Mouse (Mus musculus) kidney, embryonic 16.5 days (tissue): ENCODE data around the gene Tubg1. TPM values are rescaled to one million over a fixed set of nuclear protein-coding genes. Genes with fewer than 3 reads are reported as not detected.

Experiments
- ATAC-seq: fragments of 200-750 bp; cut with Nextera tagmentation; 2 replicates; pipeline ENCODE4 v1.8.0; 2017; ENCODE audit warnings: moderate TSS enrichment; ENCODE audit not compliant: low FRiP score, low TSS enrichment
- H3K27ac ChIP-seq: fragments of 300-500 bp; sonication (generic); 2 replicates; pipeline ENCODE4 v1.5.1; 2014; ENCODE audit warnings: low read length
- H3K27me3 ChIP-seq: fragments of 300-500 bp; sonication (generic); 2 replicates; pipeline ENCODE4 v1.6.1; 2014; ENCODE audit warnings: low read length, control low read depth, mixed read lengths; ENCODE audit not compliant: insufficient read depth
- H3K36me3 ChIP-seq: fragments of 300-500 bp; sonication (generic); 2 replicates; pipeline ENCODE4 v1.6.1; 2014; ENCODE audit warnings: low read length, control low read depth, mixed read lengths; ENCODE audit not compliant: insufficient read depth
- H3K4me1 ChIP-seq: fragments of 300-500 bp; sonication (generic); 2 replicates; pipeline ENCODE4 v1.6.1; 2014; ENCODE audit warnings: low read length, control low read depth, mixed read lengths; ENCODE audit not compliant: insufficient read depth
- H3K4me2 ChIP-seq: fragments of 300-500 bp; sonication (generic); replicated peaks from 2 replicates; pipeline ENCODE4 v1.6.1; 2014; ENCODE audit warnings: low read depth, low read length
- H3K4me3 ChIP-seq: fragments of 300-500 bp; sonication (generic); 2 replicates; pipeline ENCODE4 v1.5.1; 2014; ENCODE audit warnings: mild to moderate bottlenecking, low read length
- H3K9ac ChIP-seq: fragments of 300-500 bp; sonication (generic); replicated peaks from 2 replicates; pipeline ENCODE4 v1.6.1; 2014; ENCODE audit warnings: low read length
- H3K9me3 ChIP-seq: fragments of 300-500 bp; sonication (generic); 2 replicates; pipeline ENCODE4 v1.6.1; 2016; ENCODE audit warnings: low read length, control low read depth
- WGBS: fragments of 180-500 bp; shearing (Covaris S2); extraction: QIAGEN DNeasy Blood & Tissue Kit; methylation state at CpG from one replicate; pipeline ENCODE4 v1.1.7; 2014; 5-methylcytosine and 5-hydroxymethylcytosine counted together
- polyA plus RNA-seq: library from polyadenylated mRNA; unstranded; fragments of >200 nt; fragmentation: Nextera tagmentation; extraction: Ambion mirVana; gene quantifications from 2 replicates; pipeline ENCODE4 v1.2.1, GENCODE M21; 2015

Tubg1 gene
- 98.1 and 98.2 TPM in 2 replicates for polyA plus RNA-seq

DNA sequence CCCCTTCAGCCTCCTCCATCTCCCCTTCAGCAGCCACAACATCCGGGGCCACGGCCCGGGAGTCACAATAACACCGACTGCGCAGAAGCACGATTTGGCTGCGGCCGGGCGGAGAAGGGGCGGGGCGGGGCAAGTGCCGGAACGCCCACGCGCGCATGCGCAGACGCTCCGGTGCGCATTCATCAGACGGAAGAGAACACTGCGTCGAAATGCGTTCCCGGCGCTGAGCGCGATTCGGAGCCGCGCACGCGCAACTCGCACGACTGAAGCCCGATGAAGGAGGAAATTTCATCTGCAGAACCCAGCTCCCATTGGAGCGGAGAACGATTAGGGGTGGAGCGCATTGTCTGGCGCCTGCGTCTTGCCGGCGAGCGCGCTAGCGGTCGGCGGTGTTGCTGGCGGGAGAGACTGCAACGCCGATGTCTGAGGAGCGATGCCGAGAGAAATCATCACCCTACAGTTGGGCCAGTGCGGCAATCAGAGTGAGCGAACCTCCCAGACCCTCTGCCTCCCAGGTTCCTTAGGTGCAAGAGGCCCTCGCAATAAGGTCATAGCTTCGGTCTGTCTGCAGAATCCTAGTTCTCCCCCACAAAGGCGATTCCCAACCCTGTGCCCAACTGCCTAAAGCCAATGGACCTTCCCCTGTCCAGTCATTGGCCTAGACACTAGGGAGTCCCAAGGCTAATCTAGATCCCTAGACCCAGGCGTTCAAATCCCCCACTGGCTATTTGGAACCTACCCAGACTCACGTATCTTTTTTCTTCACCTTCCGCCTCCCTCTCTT is at the start of gene Tubg1, which contains the start of gene Retreg3:
Gene Tubg1, plus strand, starts transcription at position 178 of the 784 bp plus-strand sequence.
Gene Retreg3, minus strand, starts transcription at position 133 of the 784 bp plus-strand sequence.
- Histone ChIP-seq H3K4me2 (peak within 1 kb of the TSS; percentile 95), H3K9me3 (no peaks in the 10 kb centered on the region), H3K27ac (peak within 1 kb of the TSS; percentile 93), H3K9ac (peak within 1 kb of the TSS; percentile 94), H3K36me3 (peaks cover 16% of the 10 kb centered on the region; the same call in 1 of the 2 replicates), H3K4me3 (peak within 1 kb of the TSS; percentile 96), H3K4me1 (peaks cover 41% of the 10 kb centered on the region), H3K27me3 (no peaks in the 10 kb centered on the region)
- ATAC-seq, result peak; percentile 96
- under 1% methylated on average over 61 of the region's 61 CpGs for WGBS

DNA sequence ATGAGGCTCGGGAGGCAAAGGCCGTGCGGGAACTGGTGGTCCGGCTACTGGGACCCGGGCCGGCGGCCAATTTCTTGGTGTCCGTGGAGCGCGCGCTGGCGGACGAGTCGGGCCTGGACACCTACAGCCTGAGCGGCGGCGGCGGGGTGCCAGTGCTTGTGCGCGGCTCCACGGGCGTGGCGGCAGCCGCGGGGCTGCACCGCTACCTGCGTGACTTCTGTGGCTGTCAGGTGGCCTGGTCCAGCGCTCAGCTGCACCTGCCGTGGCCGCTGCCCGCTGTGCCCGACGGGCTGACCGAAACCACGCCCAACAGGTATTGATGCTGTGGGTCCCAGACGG is 49.6 kb upstream of the Tubg1 start:
- peak overlapping the region; percentile 67 for H3K9ac ChIP-seq
- H3K9me3 ChIP-seq, result no peaks in the 10 kb centered on the region
- ATAC-seq, result peak; percentile 64
- peaks cover 3% of the 10 kb centered on the region; the same call in 1 of the 2 replicates for H3K27me3 ChIP-seq
- peak overlapping the region; percentile 64 for H3K4me3 ChIP-seq
- peaks cover 18% of the 10 kb centered on the region for H3K4me1 ChIP-seq
- H3K36me3 ChIP-seq, result no peaks in the 10 kb centered on the region
- peak overlapping the region; percentile 80 for H3K4me2 ChIP-seq
- H3K27ac ChIP-seq, result no peak overlapping the region
- 0% methylated on average over 36 of the region's 36 CpGs for WGBS

DNA sequence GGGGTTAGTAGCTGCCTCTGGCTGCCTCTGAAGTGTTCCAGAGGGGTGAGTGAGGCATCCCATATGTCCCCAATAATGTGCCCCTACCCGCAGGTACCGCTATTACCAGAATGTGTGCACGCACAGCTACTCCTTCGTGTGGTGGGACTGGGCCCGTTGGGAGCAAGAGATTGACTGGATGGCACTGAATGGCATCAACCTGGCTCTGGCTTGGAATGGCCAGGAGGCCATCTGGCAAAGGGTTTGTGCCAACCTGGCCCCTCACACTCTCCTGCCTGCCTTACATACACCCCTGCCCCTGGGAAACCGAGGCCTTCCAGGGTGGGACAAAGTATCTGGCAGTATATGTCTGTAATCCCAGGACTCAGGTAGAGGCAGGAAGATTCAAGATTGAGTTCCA is 48.8 kb upstream of the Tubg1 start:
- 78% methylated on average over 6 of the region's 6 CpGs for WGBS
- ATAC-seq, result no peak
- Histone ChIP-seq H3K4me2 (no peak overlapping the region; the same call in 1 of the 2 replicates), H3K9ac (peak overlapping the region; percentile 11; the same call in 1 of the 2 replicates), H3K9me3 (no peaks in the 10 kb centered on the region), H3K4me3 (no peak overlapping the region), H3K27me3 (peaks cover 3% of the 10 kb centered on the region; the same call in 1 of the 2 replicates), H3K4me1 (peaks cover 18% of the 10 kb centered on the region), H3K36me3 (no peaks in the 10 kb centered on the region), H3K27ac (no peak overlapping the region)

DNA sequence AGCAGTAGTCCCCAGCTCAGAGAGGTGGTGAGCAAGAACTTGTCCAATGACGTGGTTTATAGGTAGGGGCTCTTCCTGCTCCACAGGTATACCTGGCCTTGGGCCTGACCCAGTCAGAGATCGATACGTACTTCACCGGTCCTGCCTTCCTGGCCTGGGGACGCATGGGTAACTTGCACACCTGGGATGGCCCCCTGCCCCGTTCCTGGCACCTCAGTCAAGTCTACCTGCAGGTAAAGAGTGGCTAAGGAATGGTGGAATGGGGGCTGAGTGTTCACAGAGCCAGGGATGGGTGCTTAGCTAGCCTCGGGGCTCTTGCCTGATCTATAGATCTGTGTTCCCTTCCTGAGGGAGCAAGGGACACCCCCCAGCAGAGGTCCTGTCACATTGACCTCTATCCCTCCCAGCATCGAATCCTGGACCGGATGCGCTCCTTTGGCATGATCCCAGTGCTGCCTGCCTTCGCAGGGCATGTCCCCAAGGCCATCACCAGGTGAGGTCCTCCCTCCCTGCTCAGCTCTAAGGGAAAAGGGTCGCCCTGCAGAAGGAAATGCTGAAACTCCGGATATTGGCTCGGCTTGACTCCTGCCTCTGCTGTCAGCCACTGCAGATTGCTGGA is 47.8 kb upstream of the Tubg1 start:
- no peak overlapping the region for H3K4me2 ChIP-seq
- peaks cover 15% of the 10 kb centered on the region for H3K4me1 ChIP-seq
- no peaks in the 10 kb centered on the region for H3K9me3 ChIP-seq
- H3K27ac ChIP-seq, result no peak overlapping the region
- H3K9ac ChIP-seq, result no peak overlapping the region
- ATAC-seq, result no peak
- no peaks in the 10 kb centered on the region for H3K36me3 ChIP-seq
- peaks cover 3% of the 10 kb centered on the region; the same call in 1 of the 2 replicates for H3K27me3 ChIP-seq
- H3K4me3 ChIP-seq, result no peak overlapping the region
- WGBS, result 71% methylated on average over 14 of the region's 14 CpGs

- 72% methylated on average over 9 of the region's 9 CpGs for whole genome bisulfite sequencing
- Histone ChIP-seq H3K9ac (no peak within 1 kb of the TSS), H3K36me3 (no peaks in the 10 kb centered on the region), H3K27ac (no peak within 1 kb of the TSS), H3K27me3 (peaks cover 41% of the 10 kb centered on the region), H3K4me3 (no peak within 1 kb of the TSS), H3K4me2 (no peak within 1 kb of the TSS), H3K9me3 (no peaks in the 10 kb centered on the region), H3K4me1 (peaks cover 8% of the 10 kb centered on the region)
- ATAC-seq, result no peak
Observed at GRCm38 (mm10) chr11:101078121-101078520, 41.6 kb upstream of the Tubg1 start, which contains the start of gene Hsd17b1. TSS of gene Hsd17b1 (plus strand) at chr11:101078411.

GRCm38 (mm10) chr11:101079746-101080145 is 40.0 kb upstream of the Tubg1 start:
- H3K27me3 ChIP-seq, result peaks cover 41% of the 10 kb centered on the region
- peak overlapping the region; percentile 5 for H3K4me3 ChIP-seq

DNA sequence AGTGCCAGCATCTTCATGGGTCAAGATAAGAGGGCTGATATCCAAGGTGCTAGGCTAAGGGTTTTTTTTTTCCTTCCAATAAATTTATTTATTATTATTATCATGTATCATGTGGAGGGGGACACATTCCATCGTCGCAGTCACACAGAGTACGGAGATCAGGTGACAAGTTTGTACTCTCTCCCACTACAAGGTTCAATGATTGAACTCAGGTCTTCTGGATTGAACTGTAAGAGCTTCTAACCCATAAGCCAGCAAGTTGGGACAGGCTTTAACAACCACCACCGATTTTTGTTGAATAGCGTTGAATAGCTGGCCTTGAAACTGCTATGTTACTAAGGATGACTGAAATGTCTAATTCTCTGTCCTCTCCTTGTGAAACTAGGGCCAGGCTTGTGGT is 39.3 kb upstream of the Tubg1 start:
- ATAC-seq, result no peak
- peaks cover 17% of the 10 kb centered on the region for H3K4me1 ChIP-seq
- peaks cover 41% of the 10 kb centered on the region for H3K27me3 ChIP-seq
- no peaks in the 10 kb centered on the region for H3K9me3 ChIP-seq
- no peak overlapping the region for H3K4me2 ChIP-seq
- no peak overlapping the region for H3K4me3 ChIP-seq
- H3K27ac ChIP-seq, result no peak overlapping the region
- H3K36me3 ChIP-seq, result peaks cover 4% of the 10 kb centered on the region; the same call in 1 of the 2 replicates
- H3K9ac ChIP-seq, result no peak overlapping the region
- WGBS, result 59% methylated on average over 5 of the region's 5 CpGs

More at GRCm38 (mm10) chr11:101079746-101080145, 40.0 kb upstream of the Tubg1 start:
- no peak overlapping the region for H3K27ac ChIP-seq
- peak overlapping the region; percentile 19 for H3K4me2 ChIP-seq
- WGBS, result 3% methylated on average over 27 of the region's 27 CpGs
- H3K9me3 ChIP-seq, result no peaks in the 10 kb centered on the region
- no peaks in the 10 kb centered on the region for H3K36me3 ChIP-seq
- H3K9ac ChIP-seq, result no peak overlapping the region
- peaks cover 17% of the 10 kb centered on the region for H3K4me1 ChIP-seq
- no peak for ATAC-seq

DNA sequence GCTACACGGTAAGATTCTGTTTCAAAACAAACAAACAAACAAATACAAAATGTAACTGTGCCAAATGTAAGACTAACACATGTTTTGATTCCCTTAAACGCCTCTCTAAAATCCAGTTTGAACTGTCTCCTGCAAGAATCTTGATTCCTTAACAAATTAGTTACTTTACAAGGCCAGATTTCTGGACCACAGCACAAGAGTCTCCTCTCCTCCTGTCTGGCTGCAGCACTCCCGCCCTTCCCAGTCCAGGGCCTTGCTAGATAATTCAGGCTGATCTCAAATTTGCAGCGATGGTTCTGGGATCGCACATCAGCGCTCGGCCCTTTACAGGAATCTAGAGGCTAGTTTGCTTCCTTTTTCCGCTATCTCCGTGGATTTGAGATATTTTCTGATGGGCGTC is 38.1 kb upstream of the Tubg1 start:
- Histone ChIP-seq H3K9ac (peak overlapping the region; percentile 60), H3K36me3 (peaks cover 4% of the 10 kb centered on the region; the same call in 1 of the 2 replicates), H3K27ac (peak overlapping the region; percentile 87), H3K4me2 (peak overlapping the region; percentile 89), H3K4me1 (peaks cover 27% of the 10 kb centered on the region), H3K27me3 (peaks cover 41% of the 10 kb centered on the region), H3K4me3 (peak overlapping the region; percentile 90), H3K9me3 (no peaks in the 10 kb centered on the region)
- WGBS, result 5% methylated on average over 10 of the region's 10 CpGs
- ATAC-seq, result no peak

- H3K4me3 ChIP-seq, result peak within 1 kb of the TSS; percentile 90
- peaks cover 28% of the 10 kb centered on the region for H3K4me1 ChIP-seq
- under 1% methylated on average over 51 of the region's 51 CpGs for WGBS
- H3K27ac ChIP-seq, result peak within 1 kb of the TSS; percentile 91
- H3K4me2 ChIP-seq, result peak within 1 kb of the TSS; percentile 89
- H3K9ac ChIP-seq, result peak within 1 kb of the TSS; percentile 95
- no peaks in the 10 kb centered on the region for H3K9me3 ChIP-seq
- peaks cover 4% of the 10 kb centered on the region; the same call in 1 of the 2 replicates for H3K36me3 ChIP-seq
- peaks cover 40% of the 10 kb centered on the region for H3K27me3 ChIP-seq
- ATAC-seq, result peak; percentile 88
Observed at GRCm38 (mm10) chr11:101082208-101083082, 37.3 kb upstream of the Tubg1 start, which contains the start of gene Coasy. TSS of gene Coasy (plus strand) at chr11:101082565.
